Mouse (Mus musculus) forebrain, embryonic 13.5 days (tissue): ENCODE results near the gene Dus1l. TPM values are rescaled to one million over a fixed set of nuclear protein-coding genes. Genes with fewer than 3 reads are reported as not detected.
"Not testable (repeated sequence)": the region's sequence is repeated elsewhere in the genome, so short reads cannot be mapped to it uniquely, and the experiment has no call there.

Experiments
- ATAC-seq: fragments of 200-750 bp; cut with Nextera tagmentation; 2 replicates; pipeline ENCODE4 v1.8.0; 2017
- H3K27ac ChIP-seq: fragments of 300-500 bp; sonication (generic); 2 replicates; pipeline ENCODE4 v1.5.1; 2015; ENCODE audit warnings: inconsistent platforms, mild to moderate bottlenecking, moderate library complexity
- H3K27me3 ChIP-seq: fragments of 300-500 bp; sonication (generic); 2 replicates; pipeline ENCODE4 v1.6.1; 2015; ENCODE audit warnings: mild to moderate bottlenecking, inconsistent platforms
- H3K36me3 ChIP-seq: fragments of 300-500 bp; sonication (generic); 2 replicates; pipeline ENCODE4 v1.6.1; 2015; ENCODE audit warnings: mild to moderate bottlenecking, inconsistent platforms; ENCODE audit not compliant: poor library complexity, severe bottlenecking
- H3K4me1 ChIP-seq: fragments of 300-500 bp; sonication (generic); 2 replicates; pipeline ENCODE4 v1.6.1; 2015; ENCODE audit warnings: inconsistent platforms
- H3K4me2 ChIP-seq: fragments of 300-500 bp; sonication (generic); 2 replicates; pipeline ENCODE4 v1.6.1; 2015; ENCODE audit warnings: inconsistent platforms, mild to moderate bottlenecking, moderate library complexity
- H3K4me3 ChIP-seq: fragments of 300-500 bp; sonication (generic); 2 replicates; pipeline ENCODE4 v1.5.1; 2015; ENCODE audit warnings: mild to moderate bottlenecking, inconsistent platforms
- H3K9ac ChIP-seq: fragments of 300-500 bp; sonication (generic); 2 replicates; pipeline ENCODE4 v1.6.1; 2015; ENCODE audit warnings: mild to moderate bottlenecking, inconsistent platforms
- H3K9me3 ChIP-seq: fragments of 300-500 bp; sonication (generic); replicated peaks from 2 replicates; pipeline ENCODE4 v1.6.1; 2016; ENCODE audit warnings: inconsistent platforms
- WGBS: fragments of 180-500 bp; shearing (Covaris S2); methylation state at CpG from one replicate; pipeline ENCODE4 v1.1.7; 2015; 5-methylcytosine and 5-hydroxymethylcytosine counted together
- polyA plus RNA-seq: library from polyadenylated mRNA; unstranded; fragments of >200 nt; fragmentation: Nextera tagmentation; extraction: Ambion mirVana; gene quantifications from 2 replicates; pipeline ENCODE4 v1.2.1, GENCODE M21; 2015

Gene Dus1l
- polyA plus RNA-seq, 1 experiment from 2014 or later: 58.6 TPM

DNA sequence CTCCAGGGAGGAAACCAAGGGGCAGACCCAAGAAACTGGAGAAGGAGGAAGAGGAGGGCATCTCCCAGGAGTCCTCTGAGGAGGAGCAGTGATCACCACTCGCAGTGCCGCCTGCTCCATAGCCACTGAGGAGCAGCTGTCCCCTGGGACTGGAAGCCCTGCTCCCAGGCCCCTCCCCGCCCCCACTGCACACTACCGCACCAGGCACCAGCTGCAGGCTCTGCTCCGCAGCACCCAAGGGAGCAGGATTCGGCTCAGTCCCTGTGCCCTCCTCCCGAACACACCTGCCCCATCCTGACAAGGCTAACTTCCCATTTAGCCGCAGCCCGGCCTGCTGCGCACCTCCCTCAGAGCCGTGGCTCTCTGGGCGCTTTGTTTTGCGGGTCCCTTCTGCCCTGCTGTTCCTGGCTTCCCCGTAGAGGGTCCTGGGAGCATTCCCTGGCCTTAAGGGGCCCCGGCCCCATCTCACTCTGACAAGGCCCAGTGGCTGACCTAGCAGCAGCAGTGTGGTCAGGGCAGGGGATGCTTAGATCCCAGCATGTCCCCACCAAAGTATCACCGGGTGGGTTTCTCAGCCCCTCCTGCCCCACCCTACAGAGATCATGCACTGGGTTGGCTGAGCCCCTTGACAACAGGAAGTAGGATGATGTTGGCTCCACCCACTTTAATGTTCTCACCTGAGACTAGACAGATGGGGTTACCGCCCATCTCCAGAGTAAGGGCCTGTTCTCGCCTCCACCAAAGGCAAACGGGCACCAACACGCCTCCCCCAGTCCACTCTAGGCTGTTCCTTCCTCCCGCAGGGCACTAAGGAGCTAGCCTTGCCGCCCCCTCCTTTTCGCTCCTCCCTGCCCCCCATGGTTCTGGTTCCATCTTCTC, 32.8 kb downstream of the Dus1l start:
- H3K4me2 ChIP-seq: peak overlapping the region; percentile 25; the same call in 1 of the 2 replicates
- H3K4me1 ChIP-seq, H3K4me3 ChIP-seq, H3K9ac ChIP-seq, H3K36me3 ChIP-seq, H3K9me3 ChIP-seq, H3K27ac ChIP-seq: not testable (repeated sequence)
- H3K27me3 ChIP-seq: peaks cover 15% of the 10 kb centered on the region
- peak; percentile 50; the same call in 1 of the 2 replicates for ATAC-seq
- 4% methylated on average over 8 of the region's 23 CpGs for WGBS

DNA sequence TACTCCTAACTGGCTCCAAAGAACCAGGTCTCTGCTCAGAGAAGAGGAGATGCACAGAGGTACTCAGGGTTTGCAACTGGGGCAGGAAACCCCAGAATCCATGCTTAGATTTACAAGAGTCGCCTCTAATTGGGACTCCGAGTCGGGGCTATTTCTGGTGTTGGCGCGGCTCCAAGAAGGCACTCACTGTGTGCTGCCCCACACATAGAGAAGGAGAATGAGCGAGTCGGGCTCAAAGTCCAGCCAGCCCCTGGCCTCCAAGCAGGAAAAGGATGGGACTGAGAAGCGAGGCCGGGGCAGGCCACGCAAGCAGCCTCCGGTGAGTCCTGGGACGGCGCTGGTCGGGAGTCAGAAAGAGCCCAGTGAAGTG, 33.5 kb downstream of the Dus1l start, which contains the start of gene Hmga1b:
Gene Hmga1b (plus strand): TSS at position 123 of the 370 bp plus-strand sequence.
- H3K4me3 ChIP-seq: not testable (repeated sequence)

DNA sequence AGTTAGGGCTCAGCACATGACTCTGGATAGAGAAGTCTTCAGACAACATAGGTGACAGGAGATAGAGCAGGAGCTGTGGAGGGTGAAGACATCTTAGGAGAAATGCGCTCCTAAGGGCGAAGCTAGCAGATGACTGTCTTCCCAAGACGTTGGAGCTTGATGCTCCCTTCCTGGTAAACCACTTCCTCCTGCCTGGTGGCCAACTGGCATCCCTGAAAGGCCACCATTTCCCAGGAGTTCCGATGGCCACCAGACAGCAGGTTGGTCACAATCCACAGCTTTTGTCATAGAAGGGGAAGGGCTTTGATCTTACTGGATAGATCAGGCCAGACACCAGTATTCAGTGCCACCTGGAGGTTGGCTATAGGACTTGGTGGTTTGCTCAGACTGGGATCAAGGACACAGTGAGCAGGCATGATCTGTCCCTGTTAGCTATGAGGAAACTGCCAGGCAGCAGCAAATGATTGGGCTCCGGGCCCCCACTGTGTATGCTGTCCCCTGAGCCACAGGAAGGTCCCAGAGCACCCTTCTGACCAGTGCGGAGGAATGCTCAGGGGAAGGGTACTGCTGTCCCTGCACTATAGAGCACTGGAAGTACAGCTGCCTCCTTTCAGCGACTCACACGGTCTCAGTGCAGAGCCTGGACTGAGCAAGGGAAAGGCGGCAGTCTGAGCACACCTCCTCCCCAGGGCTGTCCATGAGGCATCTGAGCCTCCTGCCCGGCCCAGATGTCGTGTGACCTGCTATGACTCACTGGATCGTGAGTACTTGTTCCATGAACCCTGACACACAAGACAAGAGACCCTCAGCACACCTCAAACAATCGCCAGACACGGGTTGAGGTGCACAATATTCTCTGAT, 34.2 kb downstream of the Dus1l start:
- H3K4me2 ChIP-seq: 0 out of 2 replicates have a peak overlapping the region, but pooled peaks have one; percentile 25
- peaks cover 18% of the 10 kb centered on the region for H3K9me3 ChIP-seq
- H3K4me1 ChIP-seq: no peaks in the 10 kb centered on the region
- no peaks in the 10 kb centered on the region for H3K36me3 ChIP-seq
- WGBS: 74% methylated on average over 14 of the region's 14 CpGs
- no peak for ATAC-seq
- H3K27ac ChIP-seq: no peak overlapping the region
- H3K9ac ChIP-seq: no peak overlapping the region
- H3K27me3 ChIP-seq: peaks cover 15% of the 10 kb centered on the region
- H3K4me3 ChIP-seq: no peak overlapping the region

More for the DNA sequence above, 33.5 kb downstream of the Dus1l start, which contains the start of gene Hmga1b:
- Histone ChIP-seq H3K9me3 (peaks cover 16% of the 10 kb centered on the region), H3K27me3 (peaks cover 15% of the 10 kb centered on the region), H3K4me2 (peak within 1 kb of the TSS; percentile 25; the same call in 1 of the 2 replicates)
- H3K27ac ChIP-seq, H3K36me3 ChIP-seq, H3K4me1 ChIP-seq, H3K9ac ChIP-seq, ATAC-seq: not testable (repeated sequence)
- 11% methylated on average over 14 of the region's 14 CpGs for WGBS

DNA sequence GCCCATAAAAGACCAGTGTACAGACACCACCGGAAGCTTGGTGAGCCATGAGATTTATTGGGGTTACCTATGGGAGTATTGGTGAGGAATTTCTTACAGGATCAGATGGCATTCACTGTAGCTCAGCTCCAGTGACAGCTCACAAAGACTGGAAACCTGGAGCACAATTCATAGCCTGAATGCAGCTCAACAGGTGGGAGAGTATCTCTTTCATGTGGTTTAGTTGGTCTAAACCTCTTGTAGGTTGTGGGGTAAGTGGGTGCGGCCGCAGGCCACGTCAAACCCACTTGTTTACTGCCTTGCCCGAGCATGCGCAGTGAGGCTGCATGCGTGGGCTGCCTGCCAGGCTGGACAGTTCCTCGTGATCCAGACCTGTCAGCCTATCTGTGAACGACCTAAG, 36.0 kb downstream of the Dus1l start:
- no peak overlapping the region for H3K9ac ChIP-seq
- WGBS: 90% methylated on average over 9 of the region's 9 CpGs
- no peaks in the 10 kb centered on the region for H3K36me3 ChIP-seq
- no peak overlapping the region for H3K4me3 ChIP-seq
- H3K4me1 ChIP-seq: no peaks in the 10 kb centered on the region
- no peak overlapping the region for H3K27ac ChIP-seq
- peaks cover 20% of the 10 kb centered on the region for H3K9me3 ChIP-seq
- ATAC-seq: no peak
- no peak overlapping the region for H3K4me2 ChIP-seq
- H3K27me3 ChIP-seq: peaks cover 15% of the 10 kb centered on the region

DNA sequence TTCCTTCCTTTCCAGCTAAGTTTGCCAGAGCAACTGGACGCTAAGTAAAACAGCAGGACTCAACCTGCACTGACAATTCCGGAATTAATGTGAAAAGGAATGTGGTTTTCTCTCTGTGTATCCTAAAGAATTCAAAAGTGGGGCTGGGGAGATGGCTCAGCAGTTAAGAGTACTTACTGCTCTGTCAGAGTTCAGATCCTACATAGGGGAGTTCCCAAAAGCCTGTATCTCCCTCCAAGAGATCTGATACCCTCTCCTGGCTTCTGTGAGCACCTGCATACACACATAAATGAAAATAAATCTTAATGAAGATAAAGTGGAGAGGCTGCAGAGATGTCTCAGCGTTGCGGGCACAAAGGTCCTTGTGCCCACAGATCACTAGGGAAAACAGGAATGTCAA, 44.6 kb downstream of the Dus1l start:
- 73% methylated on average over 4 of the region's 4 CpGs for WGBS
- no peaks in the 10 kb centered on the region for H3K4me1 ChIP-seq
- H3K4me3 ChIP-seq: no peak overlapping the region
- no peaks in the 10 kb centered on the region for H3K9me3 ChIP-seq
- H3K27me3 ChIP-seq: no peaks in the 10 kb centered on the region
- H3K36me3 ChIP-seq: no peaks in the 10 kb centered on the region
- no peak for ATAC-seq
- H3K4me2 ChIP-seq: no peak overlapping the region
- no peak overlapping the region for H3K9ac ChIP-seq
- no peak overlapping the region for H3K27ac ChIP-seq

DNA sequence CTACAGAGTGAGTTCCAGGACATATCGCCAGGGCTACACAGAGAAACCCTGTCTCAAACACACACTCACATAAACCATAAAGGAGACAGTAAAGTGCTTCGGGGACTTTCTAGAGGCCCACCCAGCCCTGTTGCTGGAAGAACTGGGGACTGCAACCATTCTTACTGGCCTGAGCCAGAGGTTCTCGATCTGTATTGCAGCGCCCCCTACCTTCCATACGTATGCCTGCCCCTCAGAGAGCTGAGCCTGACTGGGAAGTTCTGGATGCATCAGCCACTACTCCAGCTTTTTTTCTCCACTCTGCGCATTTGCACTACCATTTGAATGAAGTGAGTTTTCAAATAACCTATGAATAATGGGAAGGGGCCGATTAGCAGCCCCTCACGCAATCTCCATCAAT, 46.8 kb downstream of the Dus1l start:
- Histone ChIP-seq H3K9me3 (no peaks in the 10 kb centered on the region), H3K27me3 (no peaks in the 10 kb centered on the region), H3K27ac (no peak overlapping the region), H3K4me2 (no peak overlapping the region), H3K9ac (no peak overlapping the region), H3K36me3 (no peaks in the 10 kb centered on the region), H3K4me3 (no peak overlapping the region), H3K4me1 (no peaks in the 10 kb centered on the region)
- whole genome bisulfite sequencing: 60% methylated on average over 8 of the region's 8 CpGs
- ATAC-seq: no peak

DNA sequence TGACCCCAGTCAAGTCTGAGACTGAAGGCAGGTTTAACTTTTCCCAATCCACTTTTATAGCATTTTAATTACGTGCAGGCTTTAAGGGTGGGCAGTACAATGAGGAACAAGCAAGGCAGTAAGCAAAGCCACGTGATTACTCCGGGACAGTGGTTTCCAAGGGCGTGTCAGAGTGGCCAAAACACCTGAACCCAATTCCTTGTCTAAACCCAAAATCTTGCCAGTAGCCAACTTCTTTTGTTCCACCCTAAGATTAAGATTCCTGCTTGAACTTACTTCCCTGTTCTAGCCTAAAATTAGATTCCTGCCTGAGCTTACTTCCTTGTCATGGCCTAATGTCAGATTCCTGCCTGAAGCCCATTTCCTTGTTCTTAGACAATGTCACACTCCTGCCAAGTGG, 48.2 kb downstream of the Dus1l start:
- Histone ChIP-seq H3K9ac (no peak overlapping the region), H3K27me3 (no peaks in the 10 kb centered on the region), H3K27ac (no peak overlapping the region), H3K9me3 (no peaks in the 10 kb centered on the region), H3K4me1 (no peaks in the 10 kb centered on the region), H3K4me3 (no peak overlapping the region), H3K36me3 (no peaks in the 10 kb centered on the region), H3K4me2 (no peak overlapping the region)
- 81% methylated on average over 4 of the region's 4 CpGs for WGBS
- no peak for ATAC-seq

DNA sequence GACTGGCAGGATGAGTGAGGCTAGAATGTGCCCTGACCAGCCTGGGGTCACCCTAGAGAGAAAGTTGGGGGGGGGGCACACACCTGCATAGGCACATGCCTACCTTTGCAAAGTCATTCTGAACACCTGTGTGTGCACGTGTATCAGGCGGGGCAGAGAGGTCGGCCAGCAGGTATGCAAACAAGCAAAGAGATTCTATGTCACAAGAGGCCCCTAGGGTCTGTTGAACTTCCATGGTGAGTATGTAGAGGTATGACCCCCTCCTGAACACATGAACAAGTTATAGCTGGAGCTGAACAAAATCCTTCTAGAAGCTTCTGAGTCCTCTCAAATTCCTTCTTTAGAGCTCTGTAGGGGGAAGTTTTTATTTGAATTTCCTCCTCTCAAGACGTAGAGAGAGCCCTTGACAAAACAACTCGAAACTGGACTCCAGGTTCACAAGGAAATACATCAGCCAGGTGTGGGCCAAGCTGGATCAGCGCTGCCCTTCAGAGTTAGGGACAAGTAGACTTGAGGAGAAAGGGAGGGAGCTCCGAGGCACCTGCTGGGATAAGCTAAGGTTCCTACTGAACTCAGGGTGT, 52.0 kb downstream of the Dus1l start:
- ATAC-seq: no peak
- Histone ChIP-seq H3K9ac (no peak overlapping the region), H3K4me2 (no peak overlapping the region), H3K27ac (no peak overlapping the region), H3K4me1 (no peaks in the 10 kb centered on the region), H3K9me3 (no peaks in the 10 kb centered on the region), H3K4me3 (no peak overlapping the region), H3K36me3 (no peaks in the 10 kb centered on the region), H3K27me3 (no peaks in the 10 kb centered on the region)
- WGBS: 83% methylated on average over 7 of the region's 7 CpGs

DNA sequence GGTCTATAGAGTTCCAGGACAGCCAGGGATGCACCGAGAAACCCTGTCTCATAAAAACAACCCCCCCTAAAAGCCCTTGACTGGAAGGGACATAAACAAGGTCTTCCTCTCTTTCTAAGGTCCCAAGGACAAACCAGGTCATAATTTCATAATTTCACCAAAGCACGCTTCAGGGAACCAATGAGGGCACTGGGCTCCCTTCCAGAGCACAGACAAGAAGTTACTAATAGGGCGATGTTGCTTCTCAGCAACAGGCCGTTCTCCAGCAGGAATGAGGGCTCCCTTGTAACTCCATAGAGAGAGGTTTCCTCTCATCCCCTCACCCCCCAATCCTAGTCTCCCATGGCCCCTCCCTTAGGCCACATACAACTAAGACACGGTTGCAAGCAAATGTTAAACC, 55.2 kb downstream of the Dus1l start:
- H3K4me1 ChIP-seq: no peaks in the 10 kb centered on the region

More for the DNA sequence above, 55.2 kb downstream of the Dus1l start:
- Histone ChIP-seq H3K36me3 (no peaks in the 10 kb centered on the region), H3K27me3 (no peaks in the 10 kb centered on the region), H3K4me2 (no peak overlapping the region), H3K9me3 (no peaks in the 10 kb centered on the region), H3K9ac (no peak overlapping the region), H3K4me3 (no peak overlapping the region), H3K27ac (no peak overlapping the region)
- ATAC-seq: no peak
- WGBS: 96% methylated on average over 5 of the region's 5 CpGs

Other genes starting within 250 kb of the Dus1l start
- 228 and 240 TPM in 2 replicates for gene Mcrip1, start 246.7 kb downstream of the Dus1l start, polyA plus RNA-seq
- gene Ppp1r27, start 245.3 kb downstream of the Dus1l start, polyA plus RNA-seq: not detected in 2 replicates
- gene P4hb, start 223.2 kb downstream of the Dus1l start, polyA plus RNA-seq: 253 and 286 TPM in 2 replicates
- gene Arhgdia, start 214.8 kb downstream of the Dus1l start, polyA plus RNA-seq: 462 and 508 TPM in 2 replicates
- 420 and 488 TPM in 2 replicates for gene Alyref, start 198.0 kb downstream of the Dus1l start, polyA plus RNA-seq
- 204 and 211 TPM in 2 replicates for gene Anapc11, start 198.0 kb downstream of the Dus1l start, polyA plus RNA-seq
- 0.50 TPM in 1 of 2 replicates, not detected in the other for gene Npb, start 187.9 kb downstream of the Dus1l start, polyA plus RNA-seq
- 140 and 159 TPM in 2 replicates for gene Pcyt2, start 178.5 kb downstream of the Dus1l start, polyA plus RNA-seq
- 42.7 and 43.1 TPM in 2 replicates for gene Sirt7, start 171.2 kb downstream of the Dus1l start, polyA plus RNA-seq
- 19.8 and 24.1 TPM in 2 replicates for gene Mafg, start 162.8 kb downstream of the Dus1l start, polyA plus RNA-seq
- gene Pycr1, start 152.6 kb downstream of the Dus1l start, polyA plus RNA-seq: 23.9 and 25.5 TPM in 2 replicates
- 0.25 and 0.81 TPM in 2 replicates for gene Myadml2, start 148.2 kb downstream of the Dus1l start, polyA plus RNA-seq
- gene Notum, start 135.2 kb downstream of the Dus1l start, polyA plus RNA-seq: 0.15 and 0.29 TPM in 2 replicates
- 142 and 151 TPM in 2 replicates for gene Aspscr1, start 123.4 kb downstream of the Dus1l start, polyA plus RNA-seq
- 127 TPM in 2 replicates for gene Cenpx, start 82.7 kb downstream of the Dus1l start, polyA plus RNA-seq
- gene Lrrc45, start 82.5 kb downstream of the Dus1l start, polyA plus RNA-seq: 64.5 and 72.9 TPM in 2 replicates
- 83.0 and 105 TPM in 2 replicates for gene Rac3, start 74.9 kb downstream of the Dus1l start, polyA plus RNA-seq
- gene Dcxr, start 69.1 kb downstream of the Dus1l start, polyA plus RNA-seq: 7.8 and 9.5 TPM in 2 replicates
- 0.26 TPM in 1 of 2 replicates, not detected in the other for gene Cbr2, start 64.3 kb downstream of the Dus1l start, polyA plus RNA-seq
- 2.7 and 4.0 TPM in 2 replicates for gene Hmga1b, start 33.6 kb downstream of the Dus1l start, polyA plus RNA-seq
- 58.4 and 63.1 TPM in 2 replicates for gene Rfng, start 12.2 kb downstream of the Dus1l start, polyA plus RNA-seq
- gene Gps1, start 12.1 kb downstream of the Dus1l start, polyA plus RNA-seq: 261 and 280 TPM in 2 replicates
- gene Fasn, start 28.1 kb upstream of the Dus1l start, polyA plus RNA-seq: 61.4 and 79.4 TPM in 2 replicates
- 5.6 and 6.9 TPM in 2 replicates for gene Ccdc57, start 136.5 kb upstream of the Dus1l start, polyA plus RNA-seq
- gene Slc16a3, start 152.1 kb upstream of the Dus1l start, polyA plus RNA-seq: 15.7 and 18.7 TPM in 2 replicates
- gene Csnk1d, start 194.9 kb upstream of the Dus1l start, polyA plus RNA-seq: 122 and 139 TPM in 2 replicates
- not detected in 2 replicates for gene Cd7, start 243.0 kb upstream of the Dus1l start, polyA plus RNA-seq